Mouse (Mus musculus): ENCODE measurements around the gene Vmn1r233. TPM values are rescaled to one million over a fixed set of nuclear protein-coding genes. Genes with fewer than 3 reads are reported as not detected.

The Vmn1r233 gene
- polyA plus RNA-seq, 1 experiment from 2014 or later, result not detected

DNA sequence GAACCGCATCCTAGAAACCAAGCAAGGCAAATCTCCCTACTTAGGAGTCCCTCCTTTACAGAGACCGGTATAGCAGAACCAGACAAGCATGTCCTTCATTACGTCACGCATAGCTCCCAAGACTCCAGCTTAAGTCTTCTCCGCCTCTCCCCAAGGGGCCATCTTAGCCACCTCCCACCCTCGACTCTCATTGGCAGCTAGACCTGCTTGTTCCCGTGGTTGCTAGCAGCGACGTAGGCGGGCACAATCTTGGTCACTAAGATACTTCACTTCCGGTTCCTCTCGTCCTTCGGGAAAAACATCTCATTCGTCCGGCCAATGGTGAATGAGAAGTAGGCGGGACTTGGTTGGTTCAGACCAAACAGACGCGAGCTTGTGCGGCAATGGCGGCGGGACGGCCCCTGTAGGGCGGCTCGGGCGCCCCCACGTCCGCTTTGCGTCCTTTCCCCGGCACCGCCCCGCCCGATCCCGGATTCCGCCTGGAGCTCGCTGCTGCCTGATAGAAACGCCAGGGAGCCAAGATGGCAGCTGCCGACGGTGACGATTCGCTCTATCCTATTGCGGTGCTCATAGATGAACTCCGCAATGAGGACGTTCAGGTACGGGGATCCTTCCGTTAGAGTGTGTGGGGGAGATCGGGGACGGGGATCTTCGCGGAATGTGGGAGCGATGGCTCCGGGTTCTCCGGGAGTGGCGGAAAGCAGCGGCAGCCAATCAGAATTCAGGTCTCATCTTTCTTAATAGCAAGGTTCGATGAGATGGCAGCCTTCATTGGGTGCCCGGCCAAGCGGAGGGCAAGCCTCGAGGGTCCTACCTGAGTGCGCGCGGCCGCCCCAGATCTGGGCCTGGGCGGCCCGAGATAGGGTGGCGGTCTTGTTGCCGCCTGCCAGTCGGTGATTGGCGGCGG, 51.0 kb downstream of the Vmn1r233 start, which contains the start of gene Ppp2r1a:
Ppp2r1a (plus strand) TSS at position 327 of the 907 bp plus-strand sequence.
- peak within 1 kb of the TSS; percentile 86 for H3K4me3 ChIP-seq (replicated peaks)
- no peaks in the 10 kb centered on the region for H3K27me3 ChIP-seq
- ATAC-seq (ENCODE audit: low read depth) (peak; percentile 97), DNase-seq (peak; percentile 98)
- WGBS (ENCODE audit: insufficient replicate concordance), result under 1% methylated on average over 69 of the region's 69 CpGs
- no peaks in the 10 kb centered on the region for H3K36me3 ChIP-seq
- peak within 1 kb of the TSS; percentile 87 for H3K9ac ChIP-seq
- no peaks in the 10 kb centered on the region for H3K9me3 ChIP-seq (replicated peaks)
- H3K4me1 ChIP-seq (replicated peaks), result peaks cover 34% of the 10 kb centered on the region
- H3K4me2 ChIP-seq, result peak within 1 kb of the TSS; percentile 91
- H3K27ac ChIP-seq, result peak within 1 kb of the TSS; percentile 92

DNA sequence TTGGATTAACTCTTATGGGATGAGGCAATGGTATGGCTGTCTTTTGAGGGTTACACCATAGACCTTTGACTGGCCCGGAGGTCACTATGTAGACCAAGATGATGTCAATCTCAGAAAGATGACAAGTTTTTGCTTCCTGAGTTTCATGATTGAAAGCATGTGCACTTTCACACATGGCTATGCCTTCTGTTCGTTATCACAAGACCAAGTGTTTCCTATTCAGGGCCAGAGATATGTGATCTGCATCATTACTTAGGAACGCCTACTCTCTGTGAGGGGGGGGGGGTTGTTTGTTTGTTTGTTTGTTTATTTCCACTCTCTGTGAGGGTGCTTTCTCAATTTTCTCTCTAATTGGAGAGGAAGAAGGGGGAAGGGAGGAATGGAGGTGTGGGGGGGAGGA, 52.0 kb downstream of the Vmn1r233 start:
- no peak for DNase-seq
- peaks cover 34% of the 10 kb centered on the region for H3K4me1 ChIP-seq (replicated peaks)
- no peaks in the 10 kb centered on the region for H3K36me3 ChIP-seq
- 40% methylated on average over 3 of the region's 3 CpGs for whole genome bisulfite sequencing (ENCODE audit: insufficient replicate concordance)
- H3K27ac ChIP-seq, result peak overlapping the region; percentile 76
- no peaks in the 10 kb centered on the region for H3K27me3 ChIP-seq
- H3K4me2 ChIP-seq, result peak overlapping the region; percentile 76
- no peak for ATAC-seq (ENCODE audit: low read depth)
- H3K9me3 ChIP-seq (replicated peaks), result no peaks in the 10 kb centered on the region
- H3K9ac ChIP-seq, result peak overlapping the region; percentile 72
- H3K4me3 ChIP-seq (replicated peaks), result peak overlapping the region; percentile 86

Other genes with a start within 250 kb of the Vmn1r233 start
- not detected in 2 replicates for gene Vmn1r228, start 210.3 kb downstream of the Vmn1r233 start, polyA plus RNA-seq (2015; fragmentation: Nextera tagmentation; extraction: Ambion mirVana)
- not detected in 2 replicates for gene Vmn1r229, start 184.9 kb downstream of the Vmn1r233 start, polyA plus RNA-seq (2015; fragmentation: Nextera tagmentation; extraction: Ambion mirVana)
- not detected in 2 replicates for gene Vmn1r230, start 156.0 kb downstream of the Vmn1r233 start, polyA plus RNA-seq (2015; fragmentation: Nextera tagmentation; extraction: Ambion mirVana)
- not detected in 2 replicates for gene Vmn1r231, start 91.4 kb downstream of the Vmn1r233 start, polyA plus RNA-seq (2015; fragmentation: Nextera tagmentation; extraction: Ambion mirVana)
- gene Vmn1r232, start 76.8 kb downstream of the Vmn1r233 start, polyA plus RNA-seq (2015; fragmentation: Nextera tagmentation; extraction: Ambion mirVana), result not detected in 2 replicates
- gene Ppp2r1a, start 51.2 kb downstream of the Vmn1r233 start, polyA plus RNA-seq (2015; fragmentation: Nextera tagmentation; extraction: Ambion mirVana), result 111 and 115 TPM in 2 replicates
- gene Zfp160, start 12.4 kb upstream of the Vmn1r233 start, polyA plus RNA-seq (2015; fragmentation: Nextera tagmentation; extraction: Ambion mirVana), result 4.8 and 5.1 TPM in 2 replicates
- not detected in 2 replicates for gene Vmn1r234, start 229.6 kb upstream of the Vmn1r233 start, polyA plus RNA-seq (2015; fragmentation: Nextera tagmentation; extraction: Ambion mirVana)